Mouse (Mus musculus): ENCODE data around the gene Agbl2. TPM values are rescaled to one million over a fixed set of nuclear protein-coding genes. Genes with fewer than 3 reads are reported as not detected.
A peak's percentile ranks its signal among the peaks of the same experiment; 100 is the strongest.

The Agbl2 gene
- not detected in 2 replicates for total RNA-seq (2015; ENCODE audit: low replicate concordance)
- not detected in 2 replicates for total RNA-seq (2017; ENCODE audit: low replicate concordance)

DNA sequence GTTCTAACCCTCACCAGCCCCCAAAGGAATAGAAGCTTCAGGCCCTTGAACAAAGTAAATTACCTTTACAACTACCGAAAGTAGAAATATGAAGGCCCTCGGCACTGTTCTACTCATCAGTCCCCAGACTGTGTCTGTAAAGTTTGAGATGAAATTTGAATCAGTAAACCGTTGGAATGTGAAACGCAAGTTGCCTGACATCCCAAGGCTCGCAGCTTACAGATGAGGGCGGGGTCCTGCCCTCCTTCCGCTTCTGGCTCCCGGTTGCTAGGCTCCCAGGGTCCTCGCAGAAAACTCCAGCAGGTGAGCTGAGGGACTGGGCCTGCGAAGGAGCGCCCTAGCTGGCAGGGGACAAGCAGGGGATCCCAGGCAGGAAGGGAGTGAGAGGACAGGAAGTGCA, at the start of gene Agbl2:
Agbl2 (plus strand) TSS at position 270 of the 400 bp plus-strand sequence.
- ATAC-seq (replicated peaks; ENCODE audit: low FRiP score, poor library complexity, severe bottlenecking), result no peak

DNA sequence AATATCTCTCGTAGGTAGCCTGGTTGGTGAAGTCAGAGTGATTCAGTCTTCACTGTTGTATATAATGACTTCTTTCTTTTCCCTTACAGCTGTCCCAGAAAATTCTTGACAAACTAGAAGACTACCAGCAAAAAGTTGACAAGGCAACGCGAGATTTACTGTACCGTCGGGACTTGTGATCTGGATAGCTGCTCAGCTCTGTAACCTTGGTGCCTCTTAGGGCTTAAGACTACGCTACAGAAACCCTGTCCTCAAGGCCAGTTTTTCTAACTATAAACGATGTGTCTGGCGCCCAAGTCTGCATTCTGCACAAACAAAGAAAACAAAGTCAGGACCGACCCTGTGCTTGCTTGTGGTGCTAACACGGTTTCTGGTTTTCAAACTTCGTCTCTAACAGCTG, 47.2 kb upstream of the Agbl2 start:
- ATAC-seq (replicated peaks; ENCODE audit: low FRiP score, poor library complexity, severe bottlenecking), result no peak

DNA sequence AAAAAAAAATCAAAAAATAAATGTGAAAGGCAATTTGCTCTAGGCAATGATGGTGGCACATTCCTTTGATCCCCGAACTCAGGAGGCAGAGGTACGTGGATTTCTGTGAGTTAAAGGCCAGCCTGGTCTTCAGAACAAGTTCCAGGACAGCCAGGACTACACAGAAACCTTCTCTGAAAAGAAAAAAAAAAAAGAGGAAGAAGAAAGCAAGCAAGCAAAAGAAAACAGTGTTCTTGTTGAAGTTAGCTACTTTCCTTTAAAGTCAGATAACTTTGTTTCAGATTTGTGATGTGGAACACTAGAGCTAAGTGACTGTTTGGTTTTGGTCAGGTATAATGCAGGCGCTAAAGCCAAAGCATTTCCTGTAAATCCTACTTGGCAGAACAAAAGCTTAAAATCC, 43.7 kb upstream of the Agbl2 start:
- ATAC-seq (replicated peaks; ENCODE audit: low FRiP score, poor library complexity, severe bottlenecking), result no peak

DNA sequence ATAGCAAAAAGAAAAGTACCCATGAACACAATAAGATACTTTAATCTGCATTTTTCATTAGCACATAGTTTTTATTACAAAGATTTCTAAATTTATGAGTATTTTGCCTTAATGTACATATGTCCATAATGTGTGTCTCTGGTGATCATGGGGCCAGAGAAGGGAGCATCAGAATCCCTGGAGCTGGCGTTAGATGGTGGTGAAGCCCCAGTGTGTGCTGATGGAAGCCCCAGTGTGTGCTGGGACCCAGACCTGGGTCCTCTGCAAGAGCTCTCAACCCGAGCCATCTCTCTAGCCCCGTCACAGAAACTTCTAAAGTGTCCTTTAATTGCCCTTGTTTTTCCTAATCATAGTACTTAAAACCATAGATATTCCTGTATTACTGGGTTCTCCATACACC, 43.2 kb upstream of the Agbl2 start:
- no peak for ATAC-seq (replicated peaks; ENCODE audit: low FRiP score, poor library complexity, severe bottlenecking)

DNA sequence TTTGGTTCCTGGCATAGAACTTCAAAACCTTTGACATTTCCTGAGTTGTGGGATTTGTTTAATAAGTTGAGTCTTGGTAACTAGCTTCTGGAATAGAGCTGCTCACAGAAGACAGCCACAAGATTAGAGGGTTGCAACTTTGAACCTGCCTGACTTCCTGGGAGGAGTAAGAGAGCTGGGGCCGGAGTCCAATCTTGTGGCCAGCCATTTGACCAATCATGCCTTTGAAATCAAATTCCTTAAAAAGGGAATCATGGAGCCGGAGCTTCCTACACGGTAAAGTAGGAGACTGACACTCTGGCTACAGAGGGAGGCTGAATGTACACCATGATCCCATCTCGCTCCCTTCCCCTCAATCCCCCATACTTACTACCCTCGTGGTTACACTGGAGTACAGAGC, 42.6 kb upstream of the Agbl2 start:
- ATAC-seq (replicated peaks; ENCODE audit: low FRiP score, poor library complexity, severe bottlenecking), result no peak

DNA sequence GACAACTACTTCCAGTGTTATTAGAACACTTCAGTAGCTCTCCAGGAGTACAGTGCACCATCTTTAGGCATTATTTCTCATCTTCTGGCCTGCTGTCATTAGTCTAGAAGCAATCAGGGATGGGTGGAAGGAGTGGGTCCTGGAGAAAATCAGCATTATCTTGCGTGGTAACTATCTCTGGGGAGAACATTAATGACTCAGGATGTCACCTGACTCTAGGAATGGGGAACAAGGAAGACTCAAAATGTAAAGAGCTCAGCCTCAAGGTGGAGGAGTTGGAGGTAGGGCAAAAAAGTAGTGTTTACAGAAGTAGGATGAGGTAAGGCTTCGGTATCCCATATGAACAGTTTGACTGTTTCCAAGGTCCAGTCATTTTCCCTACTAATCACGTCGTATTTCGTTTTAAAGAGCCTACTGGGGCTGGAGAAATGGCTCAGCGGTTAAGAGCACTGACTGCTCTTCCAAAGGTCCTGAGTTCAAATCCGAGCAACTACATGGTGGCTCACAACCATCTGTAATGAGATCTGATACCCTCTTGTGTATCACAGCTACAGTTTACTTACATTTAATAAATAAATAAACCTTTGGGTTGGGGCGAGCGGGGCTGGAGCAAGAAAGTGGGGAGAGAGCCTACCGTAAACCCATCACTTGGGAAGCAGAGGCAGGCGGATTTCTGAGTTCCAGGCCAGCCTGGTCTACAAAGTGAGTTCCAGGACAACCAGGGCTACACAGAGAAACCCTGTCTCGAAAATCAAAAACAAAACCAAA, 38.1 kb upstream of the Agbl2 start:
- no peak for ATAC-seq (replicated peaks; ENCODE audit: low FRiP score, poor library complexity, severe bottlenecking)

DNA sequence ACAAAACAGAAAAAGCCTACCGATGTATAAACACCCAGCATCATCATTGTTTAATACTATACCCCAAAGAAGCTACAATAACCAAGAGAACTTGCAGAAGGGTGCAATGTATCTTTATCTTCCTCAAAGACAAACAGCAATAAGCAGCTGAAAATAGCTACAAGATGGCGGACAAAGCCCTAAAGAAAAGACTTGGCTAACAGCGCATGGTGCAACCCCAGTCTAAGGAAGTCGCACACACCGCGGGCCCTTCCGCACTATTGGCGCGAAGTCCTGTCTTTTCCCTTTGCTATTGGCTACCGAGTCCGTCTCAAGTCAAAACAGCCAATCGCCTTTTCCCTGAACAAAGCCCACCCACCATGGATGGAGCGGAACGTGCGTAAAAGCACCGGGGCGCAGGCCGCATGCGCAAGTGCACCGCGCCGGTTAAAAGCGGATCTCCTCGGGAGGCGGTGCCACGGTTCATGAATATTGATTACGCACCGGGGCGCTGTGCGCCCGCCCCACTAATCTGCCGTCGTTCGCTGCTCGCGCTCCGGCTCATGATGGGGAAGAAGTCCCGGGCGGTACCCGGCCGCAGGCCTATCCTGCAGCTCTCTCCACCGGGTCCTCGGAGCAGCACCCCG, 37.4 kb upstream of the Agbl2 start, which contains the start of gene Fnbp4:
Fnbp4 (plus strand) TSS at position 318 of the 626 bp plus-strand sequence.
- ATAC-seq (replicated peaks; ENCODE audit: low FRiP score, poor library complexity, severe bottlenecking), result peak; percentile 98

DNA sequence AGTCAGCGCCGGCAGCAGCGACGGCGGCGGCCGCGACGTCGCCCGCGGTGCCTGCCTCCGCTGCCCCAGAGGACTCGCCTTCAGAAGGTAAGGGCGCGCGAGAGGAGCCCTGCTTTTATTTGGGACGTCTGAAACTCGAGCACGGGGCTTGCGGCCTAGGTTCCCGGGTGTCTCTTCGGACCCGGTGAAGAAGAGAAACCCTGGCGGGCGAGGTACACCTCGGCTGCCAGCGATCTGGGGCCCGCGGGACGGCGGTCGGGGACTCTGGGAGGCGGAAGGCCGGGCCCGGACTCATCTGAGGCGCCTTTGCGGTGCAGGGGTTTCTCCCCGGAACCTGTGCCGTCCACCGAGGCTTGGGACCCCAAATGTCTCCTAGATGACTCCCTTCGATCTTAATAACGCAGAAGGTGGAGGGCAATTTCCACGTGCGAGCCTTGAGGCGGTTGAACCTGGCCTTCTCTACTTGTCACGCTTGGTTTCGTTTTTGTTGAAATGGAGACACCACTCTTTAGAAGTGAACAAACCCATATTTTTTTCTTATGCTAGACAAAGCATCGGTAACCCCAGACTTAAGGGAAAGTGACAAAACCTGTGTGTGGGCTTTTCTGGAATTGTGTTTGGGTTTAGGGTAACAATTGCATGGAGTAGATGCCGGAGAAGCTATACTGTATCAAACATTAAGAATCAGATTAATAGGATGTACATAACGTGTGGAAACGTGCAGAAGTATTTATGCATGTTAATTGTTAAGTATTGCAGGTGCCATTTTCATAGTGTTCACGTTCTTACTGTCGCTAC, 36.6 kb upstream of the Agbl2 start:
- peak; percentile 34 for ATAC-seq (replicated peaks; ENCODE audit: low FRiP score, poor library complexity, severe bottlenecking)

DNA sequence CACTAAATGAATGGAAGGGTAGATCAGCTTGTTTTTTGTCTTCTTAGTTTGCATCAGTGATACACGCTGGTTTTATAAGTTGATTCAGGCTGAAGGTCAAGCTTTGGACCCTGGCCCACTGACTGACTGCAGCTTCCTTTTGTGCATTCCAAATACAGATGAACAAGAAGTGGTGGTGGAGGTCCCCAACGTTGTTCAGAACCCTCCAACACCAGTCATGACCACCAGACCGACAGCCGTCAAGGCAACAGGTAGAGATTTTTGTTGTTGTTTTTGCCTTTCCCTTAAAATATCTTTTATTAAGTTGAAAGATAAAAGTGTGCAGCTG, 36.0 kb upstream of the Agbl2 start:
- no peak for ATAC-seq (replicated peaks; ENCODE audit: low FRiP score, poor library complexity, severe bottlenecking)

DNA sequence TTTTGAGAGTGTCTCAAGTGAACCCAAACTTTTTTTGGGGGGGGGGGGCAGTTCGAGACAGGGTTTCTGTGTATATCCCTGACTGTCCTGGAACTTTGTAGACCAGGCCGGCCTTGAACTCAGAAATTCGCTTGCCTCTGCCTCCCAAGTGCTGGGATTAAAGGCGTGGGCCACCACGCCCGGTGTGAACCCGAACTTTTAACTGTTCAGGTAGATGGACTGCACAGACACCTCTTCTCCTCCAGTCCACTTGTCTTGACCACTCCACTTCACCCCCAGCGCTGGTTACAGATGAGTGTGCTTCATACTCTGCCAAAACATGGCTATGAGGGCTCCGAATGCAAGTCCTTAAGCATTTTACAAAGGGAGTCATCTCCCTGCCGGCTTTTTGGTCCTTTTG, 35.4 kb upstream of the Agbl2 start:
- no peak for ATAC-seq (replicated peaks; ENCODE audit: low FRiP score, poor library complexity, severe bottlenecking)

DNA sequence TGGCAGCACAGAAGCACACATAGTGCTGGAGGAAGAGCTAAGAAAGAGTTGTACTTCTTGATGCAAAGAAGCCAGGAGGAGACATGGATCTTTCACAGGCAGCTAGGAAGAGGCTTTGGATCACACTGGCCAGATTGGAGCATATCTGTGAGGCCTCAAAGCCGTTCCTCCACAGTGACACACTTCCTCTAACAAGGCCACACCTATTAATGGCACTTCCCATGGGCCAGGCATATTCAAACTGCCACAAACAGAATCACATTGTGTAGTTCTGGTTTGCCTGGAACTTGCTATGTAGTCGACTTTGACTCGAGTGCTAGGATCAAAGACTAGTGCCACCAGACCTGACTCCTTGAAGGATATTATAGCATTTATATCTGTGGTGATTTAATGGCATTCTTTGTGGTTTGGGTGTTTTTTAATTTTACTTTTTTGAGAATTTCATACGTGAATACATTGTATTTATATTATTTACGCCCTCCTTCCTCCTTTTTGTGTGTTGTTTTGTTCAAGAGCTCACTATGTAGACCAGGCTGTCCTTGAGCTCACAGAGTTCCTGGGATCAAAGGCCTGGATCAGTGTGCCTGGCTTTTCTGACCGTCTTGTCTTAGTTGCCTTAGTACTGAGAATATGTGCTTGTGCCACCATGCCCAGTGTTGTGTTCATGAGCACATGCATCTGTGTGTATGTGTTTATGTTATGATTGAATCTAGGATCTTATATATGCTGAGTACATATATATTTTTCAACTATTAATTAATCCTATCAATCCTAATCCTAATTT, 32.7 kb upstream of the Agbl2 start:
- no peak for ATAC-seq (replicated peaks; ENCODE audit: low FRiP score, poor library complexity, severe bottlenecking)

DNA sequence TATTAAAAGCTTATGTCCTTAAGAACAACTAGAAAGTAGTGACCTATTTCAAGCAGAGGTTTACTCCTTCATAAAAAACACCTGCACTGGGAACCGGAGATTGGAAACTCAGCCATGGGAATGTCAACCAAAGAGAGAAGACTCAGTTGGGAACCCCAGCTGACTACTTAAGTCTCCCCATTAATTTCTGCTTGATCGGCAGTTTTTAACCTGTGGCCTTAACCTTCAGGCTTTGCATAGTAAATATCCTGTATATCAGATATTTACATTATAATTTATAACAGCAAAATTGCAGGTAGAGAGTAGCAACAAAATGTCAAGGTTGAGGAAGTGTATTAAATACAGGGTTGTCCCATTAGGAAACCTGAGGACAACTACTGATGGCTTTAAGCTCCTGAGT, 29.0 kb upstream of the Agbl2 start:
- no peak for ATAC-seq (replicated peaks; ENCODE audit: low FRiP score, poor library complexity, severe bottlenecking)

DNA sequence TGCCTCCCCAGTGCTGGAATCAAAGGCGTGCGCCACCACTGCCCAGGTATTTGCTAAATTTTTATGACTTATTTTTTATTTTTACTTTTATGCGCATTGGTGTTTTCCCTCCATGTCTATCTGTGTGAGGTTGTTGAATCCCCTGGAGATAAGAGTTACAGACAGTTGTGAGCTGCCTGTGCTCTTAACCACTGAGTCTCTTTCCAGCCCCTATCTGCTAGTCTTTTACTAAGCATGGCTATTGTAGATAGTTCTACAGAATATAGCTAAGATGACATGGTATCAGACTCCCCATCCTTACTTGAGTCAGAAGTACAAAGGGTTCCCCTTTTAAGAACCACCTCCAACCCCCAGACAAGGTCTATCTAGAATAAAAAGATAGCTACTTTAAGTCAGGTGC, 28.3 kb upstream of the Agbl2 start:
- no peak for ATAC-seq (replicated peaks; ENCODE audit: low FRiP score, poor library complexity, severe bottlenecking)

DNA sequence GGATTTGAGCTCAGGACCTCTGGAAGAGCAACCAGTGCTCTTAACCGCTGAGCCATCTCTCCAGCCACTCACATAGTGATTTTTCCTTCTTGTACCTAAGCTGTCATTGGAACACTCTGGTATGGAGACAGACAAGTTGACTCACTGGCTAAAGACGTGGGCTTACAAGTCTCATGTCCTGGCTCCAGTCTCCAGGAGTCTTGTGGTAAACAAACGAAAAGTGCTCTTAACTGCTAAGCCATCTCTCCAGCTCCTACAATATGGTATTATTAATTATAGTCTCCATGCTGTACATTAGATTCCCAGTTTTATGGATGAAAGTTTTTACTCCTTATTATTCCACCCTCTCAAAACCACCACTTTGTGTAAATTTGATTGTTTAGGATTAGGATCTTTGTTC, 17.4 kb upstream of the Agbl2 start:
- ATAC-seq (replicated peaks; ENCODE audit: low FRiP score, poor library complexity, severe bottlenecking), result no peak

DNA sequence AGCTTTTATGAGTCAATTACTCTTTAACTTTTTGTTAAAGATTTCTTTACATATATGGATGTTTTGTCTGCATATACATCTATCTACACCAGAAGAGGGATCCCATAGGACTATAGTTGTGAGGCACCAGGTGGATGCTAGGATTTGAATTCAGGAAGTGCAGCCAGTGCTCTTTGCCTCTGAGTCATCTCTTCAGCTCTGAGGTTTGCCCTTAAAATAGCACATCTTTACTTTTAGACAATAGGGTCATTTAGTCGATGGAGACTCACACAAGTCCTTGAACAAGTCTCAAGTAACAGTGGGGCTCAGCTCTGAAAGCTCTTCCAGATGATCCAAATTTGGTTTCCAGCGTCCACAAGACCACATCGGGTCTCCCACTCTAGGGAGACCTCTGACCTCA, 1.2 kb upstream of the Agbl2 start:
- no peak for ATAC-seq (replicated peaks; ENCODE audit: low FRiP score, poor library complexity, severe bottlenecking)

DNA sequence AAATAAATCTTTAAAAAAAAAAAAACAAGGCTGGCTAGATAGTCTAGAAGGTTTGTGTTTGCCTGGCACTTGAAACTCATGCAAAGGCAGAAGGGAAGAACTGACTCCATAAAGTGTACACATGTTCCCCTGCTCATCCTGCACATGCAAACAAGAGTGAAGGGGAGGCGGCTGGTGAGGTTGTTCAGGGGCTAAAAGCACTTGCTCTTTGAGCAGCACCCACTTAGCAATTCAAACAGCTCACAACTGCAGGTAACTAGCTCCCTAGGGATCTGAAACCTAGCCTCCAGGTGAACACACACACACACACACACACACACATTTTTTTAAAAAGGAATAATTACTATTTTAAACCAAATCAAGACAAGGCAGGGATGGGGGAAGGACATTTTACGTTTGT, 589 bp upstream of the Agbl2 start:
- ATAC-seq (replicated peaks; ENCODE audit: low FRiP score, poor library complexity, severe bottlenecking), result no peak

DNA sequence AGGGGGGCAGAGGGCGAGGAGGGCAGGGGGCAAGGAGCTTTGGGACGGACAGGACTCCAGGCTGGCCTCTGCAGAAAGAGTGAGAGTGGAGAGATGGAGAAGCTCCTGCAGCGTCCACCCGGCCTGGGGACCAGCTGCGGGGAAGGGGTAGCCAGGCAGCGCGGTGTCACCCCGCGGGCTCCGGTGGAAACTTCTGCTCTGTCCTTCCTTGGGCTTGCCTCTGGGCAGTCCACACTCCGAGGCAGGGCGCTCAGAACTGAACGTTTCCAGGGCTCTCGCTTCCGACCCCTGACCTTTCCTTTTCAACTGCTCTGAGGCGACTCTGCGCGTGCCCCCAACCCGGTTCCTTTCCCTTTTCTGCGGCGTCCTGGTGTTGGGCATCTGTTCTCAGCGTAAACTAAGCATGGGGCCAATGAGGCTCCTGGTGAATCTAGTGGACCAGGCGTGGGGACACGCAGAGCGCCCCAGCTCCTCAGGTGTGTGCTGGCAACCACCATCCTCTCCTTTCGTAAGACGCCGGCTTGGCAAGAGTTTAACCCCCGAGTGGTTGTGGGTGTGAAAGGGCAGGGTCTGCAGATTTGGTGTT, 467 bp downstream of the Agbl2 start:
- no peak for ATAC-seq (replicated peaks; ENCODE audit: low FRiP score, poor library complexity, severe bottlenecking)

DNA sequence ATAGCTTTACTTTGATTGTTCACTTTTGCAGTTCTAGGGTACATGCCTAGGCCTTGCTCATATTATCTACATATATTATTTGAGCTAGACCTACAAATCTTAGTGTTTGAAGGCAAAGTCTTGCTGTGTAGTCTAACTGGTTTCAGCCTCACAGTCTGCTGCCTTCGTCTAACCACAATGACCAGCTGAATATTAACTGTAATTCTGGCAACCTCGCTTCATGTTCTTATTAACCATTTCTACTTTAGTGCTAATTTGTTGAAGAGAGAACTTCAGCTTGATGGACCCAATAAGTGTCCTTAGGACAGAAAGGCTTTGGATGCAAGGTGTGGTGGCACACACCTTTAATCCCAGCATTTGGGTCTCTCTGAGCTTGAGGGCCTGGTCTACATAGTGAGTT, 5.6 kb downstream of the Agbl2 start:
- no peak for ATAC-seq (replicated peaks; ENCODE audit: low FRiP score, poor library complexity, severe bottlenecking)

DNA sequence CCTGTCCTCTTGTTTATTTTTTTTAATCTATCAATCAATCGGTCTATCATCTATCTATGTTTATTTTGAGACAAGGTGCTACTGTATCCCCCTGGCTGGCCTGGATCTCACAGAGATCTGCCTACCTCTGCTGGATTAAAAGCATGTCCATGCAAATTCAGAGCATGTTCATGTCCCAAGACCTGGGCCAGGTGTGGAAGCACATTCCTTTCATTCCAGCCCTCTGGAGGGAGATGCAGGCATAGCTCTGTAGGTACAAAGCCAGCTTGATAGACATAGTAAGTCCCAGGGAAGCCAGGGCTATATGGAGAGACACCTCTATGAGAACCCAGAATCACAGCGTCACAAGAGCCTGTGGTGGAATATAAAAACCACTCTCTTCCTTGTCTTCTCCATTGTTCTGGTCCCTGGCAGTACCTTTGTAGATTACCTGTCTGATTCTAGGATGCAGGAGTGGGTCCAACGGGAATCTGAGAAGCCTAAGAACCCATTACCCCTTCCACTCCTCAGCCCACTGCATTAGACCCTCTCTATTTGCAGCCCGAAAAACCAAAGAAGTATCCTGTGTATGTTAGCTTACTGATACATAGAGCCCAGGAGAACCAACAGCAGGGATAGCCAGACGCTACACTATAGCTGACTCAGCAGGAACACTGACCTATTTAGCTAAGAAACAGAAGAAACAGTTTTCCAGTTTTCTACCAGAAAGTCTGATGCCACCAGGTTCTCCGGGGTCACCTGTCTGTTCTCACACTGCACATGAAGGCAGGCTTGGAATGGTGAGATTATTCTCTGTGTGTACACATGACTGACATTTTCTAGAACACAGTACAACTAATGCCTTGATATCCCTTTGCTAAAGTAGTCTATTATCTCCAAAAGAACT, 26.0 kb downstream of the Agbl2 start:
- no peak for ATAC-seq (replicated peaks; ENCODE audit: low FRiP score, poor library complexity, severe bottlenecking)

Measured in erythroblast, adult 5-6 weeks (primary cell).